Mouse (Mus musculus) liver, adult 2 months (tissue): ENCODE data around the gene Hspa12b.

Source experiments
- CTCF ChIP-seq: fragments of 200-500 bp; IDR thresholded peaks from 2 replicates; pipeline ENCODE4 v1.5.1; 2011; ENCODE audit warnings: low read depth, low read length, control low read depth
- POLR2A ChIP-seq: fragments of 200-500 bp; IDR thresholded peaks from 2 replicates; pipeline ENCODE4 v1.6.1; 2011; ENCODE audit warnings: low read length, control low read depth; ENCODE audit not compliant: insufficient read depth; ENCODE audit errors: extremely low read depth

GRCm38 (mm10) chr2:131186771-131187601 lies 59.9 kb downstream of the Hspa12b start, which contains the start of the genes Cdc25b and Spef1:
- TF ChIP-seq CTCF (no peak), POLR2A (0 out of 2 replicates have a peak, but pooled peaks have one; percentile 4)
